In genomic region chrX:166661808-166662207, GRCm38 (mm10) we compare ENCODE assay signal across 8 mouse cellular contexts.
DNase-seq lines count a peak whose midpoint lies in the region; ATAC-seq lines count a peak whose summit lies in the region.

No protein-coding gene starts in this region.

- peaks cover 61% of the 10 kb centered on the region for H3K27me3 ChIP-seq in hindbrain, embryonic 10.5 days (ENCODE audit: insufficient read depth, poor library complexity, severe bottlenecking)

- H3K4me1 ChIP-seq in hindbrain, embryonic 10.5 days (replicated peaks) = peaks cover 13% of the 10 kb centered on the region; the same call in 1 of the 2 replicates

- ATAC-seq in activated CD4-positive, CD25-positive, alpha-beta regulatory T cell, adult 4 months = peak; percentile 38
- no peak for ATAC-seq in erythroblast, adult 5-6 weeks (replicated peaks; ENCODE audit: low FRiP score, poor library complexity, severe bottlenecking)

- no peaks in the 10 kb centered on the region for H3K36me3 ChIP-seq in hindbrain, embryonic 10.5 days
- no peaks in the 10 kb centered on the region for H3K36me3 ChIP-seq in macrophage (ENCODE audit: inconsistent target)

- DNase-seq in cerebellum, adult 9-10 months = peak; percentile 15
- peak; percentile 6 to 12 for DNase-seq in frontal cortex, postnatal 14 days (ENCODE audit: low spot score in 2 of 2)
- peak; percentile 15 for DNase-seq in hindbrain, embryonic 10.5 days (ENCODE audit: low spot score)
- peak; percentile 21 for DNase-seq in left cerebral cortex, adult 11 months (ENCODE audit: low spot score)
- DNase-seq in right cerebral cortex, adult 2 months (ENCODE audit: low spot score in 2 of 2) = peak; percentile 25 to 30

- H3K27ac ChIP-seq in hindbrain, embryonic 10.5 days = peak overlapping the region; percentile 87
- H3K27ac ChIP-seq in macrophage = peak overlapping the region; percentile 73

- no peaks in the 10 kb centered on the region for H3K79me2 ChIP-seq in macrophage (ENCODE audit: inconsistent target)

- H3K9me3 ChIP-seq in hindbrain, embryonic 10.5 days = no peaks in the 10 kb centered on the region

- no peak overlapping the region for H3K4me3 ChIP-seq in hindbrain, embryonic 10.5 days
- no peak overlapping the region for H3K4me3 ChIP-seq in macrophage (ENCODE audit: inconsistent target)

- WGBS in hindbrain, embryonic 10.5 days = 40% methylated on average over 6 of the region's 6 CpGs
- WGBS in macrophage (ENCODE audit: missing documents) = 29% methylated on average over 6 of the region's 6 CpGs
